Mouse (Mus musculus) adrenal gland, adult 18-20 months (tissue): Measurements from ENCODE around the gene Scgb2b27. TPM values are rescaled to one million over a fixed set of nuclear protein-coding genes. Genes with fewer than 3 reads are reported as not detected.
A peak's percentile ranks its signal among the peaks of the same experiment; 100 is the strongest.
"Not testable (repeated sequence)": the region's sequence is repeated elsewhere in the genome, so short reads cannot be mapped to it uniquely, and the experiment has no call there.

Source experiments
- DNase-seq, 2 experiments: peaks; one replicate each; pipeline ENCODE4 v3.0.0; 2021 to 2022; ENCODE audit warnings: low spot score in 2 of 2
- long read RNA-seq, 2 experiments: library from polyadenylated mRNA; stranded (forward); transcript quantifications; one replicate each; pipeline ENCODE4 v2.0.0; 2021
- total RNA-seq, 2 experiments: library from RNA; stranded (reverse); gene quantifications; 1 replicate in 1 of 2; 2 replicates in 1 of 2; pipeline ENCODE4 v1.2.3; 2021

Gene Scgb2b27
- not detected for total RNA-seq
- long read RNA-seq, experiment 1, result 0 reads
- long read RNA-seq, experiment 2, result 0 reads

- DNase-seq, result no peak
These were observed at the start of gene Scgb2b27 for GRCm38 (mm10) chr7:34013842-34014241. Gene Scgb2b27 (minus strand): TSS chr7:34013942.

GRCm38 (mm10) chr7:34036076-34036815 lies 22.5 kb upstream of the Scgb2b27 start:
- DNase-seq, result not testable (repeated sequence)

GRCm38 (mm10) chr7:34034579-34034978 lies 20.8 kb upstream of the Scgb2b27 start:
- not testable (repeated sequence) for DNase-seq

- no peak for DNase-seq
These were observed 16.3 kb upstream of the Scgb2b27 start for GRCm38 (mm10) chr7:34030026-34030425.

GRCm38 (mm10) chr7:34027202-34027601 lies 13.5 kb upstream of the Scgb2b27 start:
- DNase-seq, result not testable (repeated sequence)

GRCm38 (mm10) chr7:34025641-34026040 lies 11.9 kb upstream of the Scgb2b27 start:
- no peak for DNase-seq

GRCm38 (mm10) chr7:34021183-34021582 lies 7.4 kb upstream of the Scgb2b27 start, which contains the start of gene Scgb1b27:
Gene Scgb1b27 (plus strand): TSS chr7:34021483.
- not testable (repeated sequence) for DNase-seq

GRCm38 (mm10) chr7:33982281-33982680 lies 31.5 kb downstream of the Scgb2b27 start:
- DNase-seq, result peak; percentile 15 to 27

Other genes starting within 250 kb of the Scgb2b27 start
- gene Scgb2b26, start 68.9 kb downstream of the Scgb2b27 start, total RNA-seq, result not detected
- gene Scgb1b27, start 7.5 kb upstream of the Scgb2b27 start, total RNA-seq, result not detected
- gene Scgb1b30, start 81.5 kb upstream of the Scgb2b27 start, total RNA-seq, result not detected
- 10 to 100 TPM; 17.8 to 22.0 TPM for gene Wtip, start 119.3 kb upstream of the Scgb2b27 start, total RNA-seq
- 10 to 100 TPM; 58.7 to 62.7 TPM for gene Uba2, start 155.7 kb upstream of the Scgb2b27 start, total RNA-seq
- gene Pdcd2l, start 182.7 kb upstream of the Scgb2b27 start, total RNA-seq, result 10 to 100 TPM; 17.5 to 19.1 TPM
- 100 to 1,000 TPM; 397 to 651 TPM for gene Gpi1, start 216.4 kb upstream of the Scgb2b27 start, total RNA-seq
- gene Gm6096, start 237.1 kb upstream of the Scgb2b27 start, total RNA-seq, result not detected